Mouse (Mus musculus) MEL (cell line): ENCODE results near the gene Gm28048. TPM values are rescaled to one million over a fixed set of nuclear protein-coding genes. Genes with fewer than 3 reads are reported as not detected.

Experiments used
- DNase-seq: peaks from one replicate; pipeline ENCODE4 v3.0.0; 2011; ENCODE audit warnings: low read depth, low spot score
- H3K27ac ChIP-seq: 2 replicates; pipeline ENCODE4 v1.5.1; 2012; ENCODE audit warnings: low read depth, mild to moderate bottlenecking, control low read depth, low read length, moderate library complexity; ENCODE audit not compliant: control insufficient read depth
- H3K27me3 ChIP-seq, 2 experiments: fragments of 150-350 bp in 1 of 2; sonication (generic) in 1 of 2; 2 replicates each; pipeline ENCODE4 v1.6.1; 2012; ENCODE audit warnings: low read length in 2 of 2, mild to moderate bottlenecking in 2 of 2, improper control_type of control experiment in 1 of 2, moderate library complexity in 1 of 2; ENCODE audit not compliant: insufficient read depth in 2 of 2, control insufficient read depth in 1 of 2
- H3K36me3 ChIP-seq, 2 experiments: 2 replicates each; pipeline ENCODE4 v1.6.1; 2012 to 2014; ENCODE audit warnings: low read length in 2 of 2, improper control_type of control experiment in 1 of 2, inconsistent platforms in 1 of 2, mild to moderate bottlenecking in 1 of 2; ENCODE audit not compliant: insufficient read depth in 2 of 2, control insufficient read depth in 1 of 2
- H3K4me1 ChIP-seq, 2 experiments: fragments of 150-350 bp in 1 of 2; sonication (generic) in 1 of 2; 2 replicates each; pipeline ENCODE4 v1.6.1; 2012; ENCODE audit warnings: low read length in 2 of 2, improper control_type of control experiment in 1 of 2, mild to moderate bottlenecking in 1 of 2; ENCODE audit not compliant: insufficient read depth in 2 of 2, control insufficient read depth in 1 of 2
- H3K4me3 ChIP-seq, 2 experiments: fragments of 150-350 bp in 1 of 2; sonication (generic) in 1 of 2; 2 replicates each; pipeline ENCODE4 v1.5.1; 2012; ENCODE audit warnings: low read depth in 2 of 2, low read length in 2 of 2, mild to moderate bottlenecking in 2 of 2, moderate library complexity in 2 of 2, control low read depth in 1 of 2, improper control_type of control experiment in 1 of 2; ENCODE audit not compliant: control insufficient read depth in 1 of 2, insufficient read depth in 1 of 2
- H3K79me2 ChIP-seq: 2 replicates; pipeline ENCODE4 v1.6.1; 2012; ENCODE audit warnings: mild to moderate bottlenecking, low read length, moderate library complexity; ENCODE audit not compliant: control insufficient read depth, poor library complexity, insufficient read depth
- H3K9ac ChIP-seq: 2 replicates; pipeline ENCODE4 v1.6.1; 2012; ENCODE audit warnings: low read depth, mild to moderate bottlenecking, control low read depth, low read length, moderate library complexity; ENCODE audit not compliant: control insufficient read depth, poor library complexity, severe bottlenecking
- H3K9me3 ChIP-seq: fragments of 150-350 bp; sonication (generic); replicated peaks from 2 replicates; pipeline ENCODE4 v1.6.1; 2012; ENCODE audit warnings: mild to moderate bottlenecking, low read length, improper control_type of control experiment, moderate library complexity; ENCODE audit not compliant: insufficient read depth
- BHLHE40 ChIP-seq: IDR thresholded peaks from 2 replicates; pipeline ENCODE4 v1.6.1; 2012; ENCODE audit warnings: low read depth, mild to moderate bottlenecking, inconsistent platforms, low read length, improper control_type of control experiment, borderline replicate concordance
- CHD1 ChIP-seq: IDR thresholded peaks from 2 replicates; pipeline ENCODE4 v1.6.1; 2012; ENCODE audit warnings: low read depth, mild to moderate bottlenecking, inconsistent platforms, low read length, improper control_type of control experiment
- CHD2 ChIP-seq: IDR thresholded peaks from 2 replicates; pipeline ENCODE4 v1.6.1; 2011; ENCODE audit warnings: low read length, improper control_type of control experiment
- CTCF ChIP-seq, 3 experiments: IDR thresholded peaks in 2 of 3; conservative IDR thresholded peaks in 1 of 3; 2 replicates each; pipeline ENCODE4 v1.5.1; 2011 to 2012; ENCODE audit warnings: low read length in 3 of 3, low read depth in 2 of 3, mild to moderate bottlenecking in 2 of 3, improper control_type of control experiment in 1 of 3, inconsistent platforms in 1 of 3, mixed read lengths in 1 of 3, moderate library complexity in 1 of 3; ENCODE audit not compliant: control insufficient read depth in 1 of 3, insufficient read depth in 1 of 3, poor library complexity in 1 of 3, severe bottlenecking in 1 of 3
- E2F4 ChIP-seq: IDR thresholded peaks from 2 replicates; pipeline ENCODE4 v1.6.1; 2011; ENCODE audit warnings: low read depth, low read length, improper control_type of control experiment, borderline replicate concordance
- ELF1 ChIP-seq: IDR thresholded peaks from 2 replicates; pipeline ENCODE4 v1.6.1; 2014; ENCODE audit warnings: low read depth, mild to moderate bottlenecking, inconsistent platforms, low read length, improper control_type of control experiment, moderate library complexity
- EP300 ChIP-seq, 2 experiments: IDR thresholded peaks; 2 replicates each; pipeline ENCODE4 v1.6.1; 2011; ENCODE audit warnings: improper control_type of control experiment in 2 of 2, low read length in 2 of 2, low read depth in 1 of 2, mild to moderate bottlenecking in 1 of 2
- GABPA ChIP-seq: IDR thresholded peaks from 2 replicates; pipeline ENCODE4 v1.6.1; 2012; ENCODE audit warnings: low read depth, mild to moderate bottlenecking, inconsistent platforms, low read length, improper control_type of control experiment, moderate library complexity
- GATA1 ChIP-seq: IDR thresholded peaks from 2 replicates; pipeline ENCODE4 v1.6.1; 2011; ENCODE audit warnings: low read depth, low read length, improper control_type of control experiment
- HCFC1 ChIP-seq: IDR thresholded peaks from 2 replicates; pipeline ENCODE4 v1.6.1; 2012; ENCODE audit warnings: low read depth, mild to moderate bottlenecking, inconsistent platforms, low read length, improper control_type of control experiment, moderate library complexity
- JUND ChIP-seq: IDR thresholded peaks from 2 replicates; pipeline ENCODE4 v1.6.1; 2011; ENCODE audit warnings: low read depth, mild to moderate bottlenecking, improper control_type of control experiment, low read length
- KAT2A ChIP-seq: conservative IDR thresholded peaks from 2 replicates; pipeline ENCODE4 v1.6.1; 2012; ENCODE audit warnings: low read depth, low read length, improper control_type of control experiment, inconsistent platforms
- MAX ChIP-seq: IDR thresholded peaks from 2 replicates; pipeline ENCODE4 v1.6.1; 2011; ENCODE audit warnings: low read length, improper control_type of control experiment
- MAZ ChIP-seq: IDR thresholded peaks from 2 replicates; pipeline ENCODE4 v1.6.1; 2012; ENCODE audit warnings: low read depth, mild to moderate bottlenecking, inconsistent platforms, low read length, improper control_type of control experiment
- MEF2A ChIP-seq: IDR thresholded peaks from 2 replicates; pipeline ENCODE4 v1.6.1; 2014; ENCODE audit warnings: low read depth, mild to moderate bottlenecking, inconsistent platforms, low read length, improper control_type of control experiment; ENCODE audit not compliant: poor library complexity, insufficient replicate concordance, severe bottlenecking; ENCODE audit errors: extremely low read depth
- MXI1 ChIP-seq: IDR thresholded peaks from 2 replicates; pipeline ENCODE4 v1.6.1; 2011; ENCODE audit warnings: mild to moderate bottlenecking, low read depth, low read length, improper control_type of control experiment
- MYB ChIP-seq: IDR thresholded peaks from 2 replicates; pipeline ENCODE4 v1.6.1; 2011; ENCODE audit warnings: mild to moderate bottlenecking, low read depth, low read length, improper control_type of control experiment
- MYC ChIP-seq: IDR thresholded peaks from 2 replicates; pipeline ENCODE4 v1.6.1; 2011; ENCODE audit warnings: low read depth, mild to moderate bottlenecking, low read length, improper control_type of control experiment, moderate library complexity
- NELFE ChIP-seq: IDR thresholded peaks from 2 replicates; pipeline ENCODE4 v1.6.1; 2011; ENCODE audit warnings: low read depth, low read length, improper control_type of control experiment
- NRF1 ChIP-seq: IDR thresholded peaks from 2 replicates; pipeline ENCODE4 v1.6.1; 2014; ENCODE audit warnings: low read depth, mild to moderate bottlenecking, inconsistent platforms, low read length, improper control_type of control experiment, moderate library complexity; ENCODE audit not compliant: poor library complexity, insufficient read depth, severe bottlenecking
- POLR2A ChIP-seq, 2 experiments: IDR thresholded peaks; 2 replicates each; pipeline ENCODE4 v1.6.1; 2011 to 2012; ENCODE audit warnings: low read length in 2 of 2, mild to moderate bottlenecking in 2 of 2, control low read depth in 1 of 2, improper control_type of control experiment in 1 of 2, low read depth in 1 of 2, moderate library complexity in 1 of 2; ENCODE audit not compliant: control insufficient read depth in 1 of 2, insufficient read depth in 1 of 2, poor library complexity in 1 of 2
- POLR2AphosphoS2 ChIP-seq: IDR thresholded peaks from 2 replicates; pipeline ENCODE4 v1.6.1; 2011; ENCODE audit warnings: low read length, improper control_type of control experiment
- POLR2AphosphoS5 ChIP-seq: IDR thresholded peaks from 2 replicates; pipeline ENCODE4 v1.6.1; 2012; ENCODE audit warnings: low read depth, borderline replicate concordance, mild to moderate bottlenecking, inconsistent platforms, low read length, moderate library complexity, mixed read lengths
- RAD21 ChIP-seq: IDR thresholded peaks from 2 replicates; pipeline ENCODE4 v1.6.1; 2011; ENCODE audit warnings: mild to moderate bottlenecking, low read depth, low read length, improper control_type of control experiment
- RCOR1 ChIP-seq: IDR thresholded peaks from 2 replicates; pipeline ENCODE4 v1.6.1; 2012; ENCODE audit warnings: low read depth, mild to moderate bottlenecking, inconsistent platforms, low read length, improper control_type of control experiment
- SIN3A ChIP-seq: IDR thresholded peaks from 2 replicates; pipeline ENCODE4 v1.6.1; 2012; ENCODE audit warnings: low read length, improper control_type of control experiment, inconsistent platforms
- SMC3 ChIP-seq: IDR thresholded peaks from 2 replicates; pipeline ENCODE4 v1.6.1; 2011; ENCODE audit warnings: low read depth, low read length, improper control_type of control experiment
- TAL1 ChIP-seq: IDR thresholded peaks from 2 replicates; pipeline ENCODE4 v1.6.1; 2012; ENCODE audit warnings: mild to moderate bottlenecking, inconsistent platforms, low read length, moderate library complexity, mixed read lengths
- TBP ChIP-seq: IDR thresholded peaks from 2 replicates; pipeline ENCODE4 v1.8.0; 2011; ENCODE audit warnings: low read depth, low read length, improper control_type of control experiment
- TCF12 ChIP-seq: IDR thresholded peaks from 2 replicates; pipeline ENCODE4 v1.6.1; 2014; ENCODE audit warnings: low read depth, mild to moderate bottlenecking, inconsistent platforms, low read length, improper control_type of control experiment, moderate library complexity
- UBTF ChIP-seq: IDR thresholded peaks from 2 replicates; pipeline ENCODE4 v1.6.1; 2012; ENCODE audit warnings: low read depth, mild to moderate bottlenecking, inconsistent platforms, low read length, improper control_type of control experiment, moderate library complexity, borderline replicate concordance; ENCODE audit not compliant: insufficient read depth
- USF1 ChIP-seq: IDR thresholded peaks from 2 replicates; pipeline ENCODE4 v1.6.1; 2014; ENCODE audit warnings: low read depth, mild to moderate bottlenecking, inconsistent platforms, low read length, improper control_type of control experiment, moderate library complexity
- ZC3H11A ChIP-seq: IDR thresholded peaks from 2 replicates; pipeline ENCODE4 v1.6.1; 2012; ENCODE audit warnings: low read depth, mild to moderate bottlenecking, inconsistent platforms, low read length, improper control_type of control experiment
- ZMIZ1 ChIP-seq: IDR thresholded peaks from 2 replicates; pipeline ENCODE4 v1.6.1; 2012; ENCODE audit warnings: low read depth, mild to moderate bottlenecking, inconsistent platforms, low read length, improper control_type of control experiment, moderate library complexity
- ZNF384 ChIP-seq: IDR thresholded peaks from 2 replicates; pipeline ENCODE4 v1.6.1; 2012; ENCODE audit warnings: low read depth, mild to moderate bottlenecking, inconsistent platforms, low read length, improper control_type of control experiment
- polyA plus RNA-seq, 2 experiments: library from polyadenylated mRNA; stranded (reverse) in 1 of 2; unstranded in 1 of 2; fragments of >175 nt in 1 of 2; fragments of >200 nt in 1 of 2; gene quantifications; 2 replicates each; pipeline versions ENCODE4 v1.2.1 to v1.2.4; 2012; ENCODE audit warnings: low replicate concordance in 2 of 2, low read depth in 1 of 2; ENCODE audit not compliant: insufficient read length in 2 of 2, insufficient read depth in 1 of 2, missing spikeins in 1 of 2
- total RNA-seq: library from RNA; depleted of rRNA; stranded (reverse); fragments of 300-350 nt; gene quantifications from 2 replicates; pipeline ENCODE4 v1.2.3, GENCODE M21; 2012; rRNA removed

Gm28048 gene
- total RNA-seq (11.8 and 15.0 TPM in 2 replicates), polyA plus RNA-seq (1 to 10 TPM in 1 of 2 experiments, not detected in 1; 8.6 TPM)

DNA sequence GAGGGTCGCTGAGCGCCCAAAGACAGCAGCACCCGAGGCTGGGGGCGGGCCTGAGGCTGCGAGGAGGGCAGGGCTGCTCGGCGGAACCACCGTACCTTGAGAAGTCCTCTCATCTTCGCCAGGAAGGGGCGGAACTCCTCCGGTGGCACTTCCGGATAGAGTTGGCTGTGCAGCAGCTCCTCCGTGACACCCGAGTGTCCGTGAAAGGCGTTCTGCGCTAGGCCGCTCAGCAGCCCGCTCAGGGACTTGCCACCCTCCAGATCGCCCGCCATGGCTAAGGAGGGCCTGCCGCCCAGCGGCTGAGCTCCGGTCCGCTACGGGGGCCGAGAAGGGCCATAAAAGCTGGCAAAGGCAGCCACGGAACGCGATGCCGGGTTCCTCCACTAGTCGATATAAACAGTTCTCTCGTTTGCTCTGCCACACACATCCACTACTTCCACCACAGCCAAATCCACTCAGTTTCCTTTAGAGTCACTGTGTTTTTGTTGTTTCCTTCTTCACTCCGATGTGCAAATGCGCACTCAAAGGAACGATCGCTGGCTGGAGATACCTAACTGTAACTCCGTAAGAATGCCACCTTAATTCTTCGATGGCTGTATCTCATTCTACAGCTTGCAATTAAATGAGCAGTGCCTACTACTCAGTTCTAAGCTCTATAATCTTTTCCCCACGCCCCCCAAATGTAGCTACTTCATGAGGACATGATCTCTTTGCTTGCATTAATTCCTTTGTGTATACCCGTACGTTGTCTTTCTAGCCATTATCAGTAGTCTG lies at the start of gene Gm28048, which contains the start of gene Commd1:
TSS of gene Gm28048 (minus strand) at position 107 of the 774 bp plus-strand sequence.
TSS of gene Commd1 (minus strand) at position 399 of the 774 bp plus-strand sequence.
- Histone ChIP-seq H3K4me3 (peak within 1 kb of the TSS; percentile 60 to 65), H3K36me3 (peaks cover 0 to 33% of the 10 kb centered on the region in 2 experiments; a peak in 2 of 4 replicates), H3K9ac (peak within 1 kb of the TSS; percentile 73), H3K4me1 (peaks cover 9 to 15% of the 10 kb centered on the region in 2 experiments; a peak in 3 of 4 replicates), H3K9me3 (no peaks in the 10 kb centered on the region), H3K27me3 (no peaks in the 10 kb centered on the region), H3K79me2 (peaks cover 33% of the 10 kb centered on the region), H3K27ac (peak within 1 kb of the TSS; percentile 88)
- DNase-seq, result peak; percentile 98
- TF ChIP-seq MYB, result no peak
- TF ChIP-seq GABPA, result no peak
- TF ChIP-seq USF1, result no peak
- TF ChIP-seq TAL1, result no peak
- peak; percentile 57; the same call in 1 of the 2 replicates for TF ChIP-seq MAZ
- TF ChIP-seq TBP, result peak; percentile 81
- 0 out of 2 replicates have a peak, but pooled peaks have one; percentile 30 for TF ChIP-seq UBTF
- peak; percentile 47; the same call in 1 of the 2 replicates for TF ChIP-seq GATA1
- TF ChIP-seq NRF1, result no peak
- no peak for TF ChIP-seq BHLHE40
- peak; percentile 87 for TF ChIP-seq ZMIZ1
- TF ChIP-seq NELFE, result peak; percentile 92
- peak; percentile 62; the same call in 1 of the 2 replicates for TF ChIP-seq MXI1
- peak; percentile 49; the same call in 1 of the 2 replicates for TF ChIP-seq MYC
- peak in 2 of 3 experiments; percentile 43 to 61; a peak in 5 of 6 replicates for TF ChIP-seq CTCF (IDR thresholded peaks at IDR 0.05 in 2 of 3, conservative IDR thresholded peaks at IDR 0.05 in 1 of 3; ENCODE audit: control insufficient read depth in 1 of 3, insufficient read depth in 1 of 3, low read depth in 2 of 3, low read length in 3 of 3, poor library complexity in 1 of 3, severe bottlenecking in 1 of 3)
- no peak for TF ChIP-seq CHD2
- peak; percentile 32; the same call in 1 of the 2 replicates for TF ChIP-seq RCOR1
- peak; percentile 91 for TF ChIP-seq POLR2AphosphoS2
- peak; percentile 93 to 95 for TF ChIP-seq POLR2A (IDR thresholded peaks at IDR 0.05; ENCODE audit: control insufficient read depth in 1 of 2, insufficient read depth in 1 of 2, low read depth in 1 of 2, low read length in 2 of 2, poor library complexity in 1 of 2)
- TF ChIP-seq CHD1, result no peak; the same call in 1 of the 2 replicates
- no peak for TF ChIP-seq RAD21
- TF ChIP-seq EP300 (IDR thresholded peaks at IDR 0.05; ENCODE audit: low read depth in 1 of 2, low read length in 2 of 2), result no peak; a peak in 1 of 4 replicates
- TF ChIP-seq SIN3A, result peak; percentile 80
- no peak; the same call in 1 of the 2 replicates for TF ChIP-seq POLR2AphosphoS5
- TF ChIP-seq TCF12, result peak; percentile 61
- no peak for TF ChIP-seq JUND
- no peak for TF ChIP-seq ZNF384
- TF ChIP-seq MEF2A, result no peak
- peak; percentile 86 for TF ChIP-seq HCFC1
- TF ChIP-seq KAT2A, result no peak; the same call in 1 of the 2 replicates
- peak; percentile 84 for TF ChIP-seq ELF1
- no peak for TF ChIP-seq SMC3
- 0 out of 2 replicates have a peak, but pooled peaks have one; percentile 63 for TF ChIP-seq E2F4
- TF ChIP-seq MAX, result no peak; the same call in 1 of the 2 replicates
- TF ChIP-seq ZC3H11A, result no peak
